Mouse (Mus musculus) heart, postnatal 4 days (tissue): Measurements from ENCODE around the gene Grap2. TPM values are rescaled to one million over a fixed set of nuclear protein-coding genes. Genes with fewer than 3 reads are reported as not detected.

Source experiments
- DNase-seq: peaks from one replicate; pipeline ENCODE4 v3.0.0; 2021
- total RNA-seq, 2 experiments: library from RNA; stranded (reverse); gene quantifications; 2 replicates each; pipeline ENCODE4 v1.2.3; 2021

Gene Grap2
- total RNA-seq, 2 experiments from 2014 or later, result 0.62 to 1.2 TPM

DNA sequence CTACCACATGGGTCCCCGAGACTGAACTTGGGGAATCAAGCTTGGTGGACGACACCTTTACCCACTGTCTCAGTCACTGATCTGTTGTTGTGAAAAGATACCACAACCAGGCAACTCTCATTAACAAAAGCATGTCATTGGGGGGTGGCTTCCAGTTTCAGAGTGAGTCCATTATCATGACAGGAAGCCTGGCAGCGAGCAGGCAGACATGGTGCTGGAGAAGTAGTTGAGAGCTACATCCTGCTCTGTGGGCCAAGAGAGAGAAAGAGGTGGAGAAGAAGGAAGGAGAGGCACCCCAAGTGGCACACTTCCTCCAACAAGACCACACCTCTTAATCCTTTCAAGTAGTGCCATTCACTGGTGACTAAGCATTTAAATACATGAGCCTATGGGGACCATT lies 67.5 kb downstream of the Grap2 start:
- DNase-seq, result no peak

GRCm38 (mm10) chr15:80641702-80642435 lies 69.5 kb downstream of the Grap2 start:
- no peak for DNase-seq

DNA sequence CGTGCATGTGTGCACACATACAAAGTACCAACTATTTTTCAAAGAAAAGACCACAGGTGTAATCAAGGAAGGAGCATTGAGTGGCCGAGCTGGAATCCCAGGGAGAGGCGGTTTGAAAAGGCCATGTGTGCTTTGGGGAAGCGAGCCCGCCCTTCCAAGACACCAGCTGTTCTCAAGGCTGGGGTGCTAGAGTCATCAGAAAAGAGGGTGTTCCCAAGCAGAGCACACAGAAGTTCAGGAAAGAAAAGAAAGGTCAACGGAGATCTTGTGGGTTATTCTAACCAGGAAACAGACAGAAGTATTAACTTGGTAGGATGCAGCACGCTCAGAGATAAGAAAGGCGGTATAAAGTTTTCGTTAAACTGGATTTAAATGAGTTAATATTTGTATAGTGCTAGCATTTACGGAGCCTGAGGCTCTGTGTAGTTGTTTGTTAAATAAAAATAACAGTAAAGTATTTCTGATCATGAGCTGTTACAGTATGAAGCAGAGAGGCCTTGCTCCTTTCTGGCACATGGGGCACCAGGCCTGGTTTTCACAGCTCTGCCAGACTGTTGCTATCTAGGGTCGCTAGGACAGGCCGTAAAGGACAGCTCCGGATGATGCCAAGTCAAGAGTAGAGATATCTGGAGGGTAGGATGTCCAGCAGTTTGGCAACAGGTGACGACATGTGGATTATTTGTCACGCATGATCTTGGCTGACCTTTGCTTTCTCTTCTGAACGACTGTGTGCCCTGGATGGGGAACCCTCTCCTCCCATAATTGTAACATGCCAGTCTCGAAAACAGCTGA lies 72.8 kb downstream of the Grap2 start:
- no peak for DNase-seq

DNA sequence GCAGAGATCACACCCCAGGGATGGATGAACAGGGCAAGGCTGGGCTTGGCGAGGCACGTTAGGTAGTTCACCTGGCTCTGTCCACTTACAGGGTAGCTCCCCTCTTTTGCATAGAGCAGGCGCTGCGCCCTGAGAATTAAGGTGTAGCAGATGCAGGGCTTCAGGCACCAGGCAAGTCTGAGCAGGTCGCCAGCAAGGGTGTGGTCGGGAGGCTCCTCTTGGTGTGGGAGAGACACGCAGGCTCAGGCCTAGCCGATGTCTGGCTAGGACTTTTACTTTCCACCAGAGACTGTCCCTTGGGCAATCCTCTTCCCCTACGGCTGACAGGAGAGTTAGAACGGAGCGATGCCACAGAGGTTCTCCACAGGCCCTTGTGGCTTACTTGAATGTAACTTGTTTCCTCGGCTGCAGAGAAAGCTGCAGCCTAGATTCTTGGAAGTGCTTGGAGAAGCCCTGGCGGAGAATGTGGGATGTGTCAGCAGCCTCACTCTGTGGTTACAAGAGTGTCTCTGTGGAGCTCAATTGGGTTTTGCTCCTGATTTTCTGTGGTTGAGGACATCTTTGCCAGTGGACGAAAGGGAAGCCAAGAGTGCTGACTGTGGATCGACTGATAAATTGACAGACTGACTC lies 76.7 kb downstream of the Grap2 start:
- DNase-seq, result no peak

- DNase-seq, result no peak
These were observed 78.0 kb downstream of the Grap2 start for GRCm38 (mm10) chr15:80650412-80650811.

GRCm38 (mm10) chr15:80653865-80654264 lies 81.5 kb downstream of the Grap2 start:
- DNase-seq, result no peak

- no peak for DNase-seq
These were observed 86.5 kb downstream of the Grap2 start for GRCm38 (mm10) chr15:80658815-80659471.

DNA sequence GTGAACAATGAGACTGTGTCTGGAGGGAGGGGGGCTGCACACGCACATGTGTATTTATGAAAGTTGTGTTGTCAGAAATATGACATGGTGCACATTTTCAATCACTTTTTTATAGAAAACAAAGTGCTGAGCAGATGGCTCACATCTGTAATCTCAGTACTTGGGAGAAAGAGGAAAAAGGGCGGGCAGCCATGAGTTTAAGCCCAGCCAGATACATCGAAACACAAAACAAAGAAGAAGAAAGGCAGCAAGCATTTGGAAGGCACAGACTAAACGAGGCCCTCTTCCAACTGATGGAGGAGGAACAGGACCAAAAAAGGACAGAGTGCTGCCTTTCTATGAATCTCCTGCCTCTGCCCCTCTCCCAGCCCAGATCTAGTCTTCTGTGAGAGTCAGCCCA lies 88.6 kb downstream of the Grap2 start:
- peak; percentile 23 for DNase-seq

- DNase-seq, result no peak
These were observed 92.0 kb downstream of the Grap2 start for GRCm38 (mm10) chr15:80664444-80664843.

DNA sequence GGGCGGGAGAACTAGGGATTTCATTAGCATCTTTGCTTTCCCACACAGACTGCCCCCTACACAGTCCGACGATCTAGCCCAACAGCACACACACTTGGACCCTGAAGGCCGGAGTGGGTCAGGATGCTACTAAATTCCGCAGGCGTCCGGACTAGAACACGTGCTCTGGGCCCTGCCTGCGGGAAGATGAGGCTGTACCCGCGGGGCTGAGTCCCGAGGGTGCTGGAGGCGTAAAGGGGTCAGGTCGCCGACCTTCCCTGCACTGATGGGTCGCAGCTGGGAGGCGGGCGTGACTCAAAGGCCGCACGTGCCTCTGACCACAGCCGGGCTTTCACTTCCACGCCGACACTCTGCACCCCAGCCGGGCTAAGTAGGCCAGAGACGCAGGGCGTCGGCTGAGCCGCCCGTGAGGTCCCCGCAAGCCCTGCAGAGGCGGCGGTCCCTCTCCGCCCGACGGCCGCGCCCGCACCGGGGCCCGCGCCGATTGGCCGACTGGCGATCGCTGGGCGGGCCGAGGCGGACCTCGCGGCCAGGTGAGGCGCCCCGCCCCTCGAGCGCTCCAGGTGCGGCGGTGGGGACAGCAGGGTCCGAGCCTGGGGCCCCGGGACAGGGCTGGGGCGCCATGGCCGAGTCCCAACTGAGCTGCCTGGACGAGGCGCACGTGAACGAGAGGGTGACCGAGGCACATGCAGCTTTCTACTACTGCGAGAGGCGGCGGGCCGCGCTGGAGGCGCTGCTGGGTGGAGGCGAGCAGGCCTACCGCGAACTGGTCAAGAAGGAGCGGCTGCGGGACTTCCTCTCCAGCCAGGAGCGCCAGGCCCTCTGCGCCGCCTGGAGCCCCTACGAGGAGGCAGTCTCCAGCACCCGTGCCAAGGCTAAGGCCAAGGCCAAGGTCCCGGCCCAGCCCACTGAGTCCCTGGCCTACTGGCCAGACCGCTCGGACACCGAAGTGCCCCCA lies 99.2 kb downstream of the Grap2 start, which contains the start of gene Fam83f:
Gene Fam83f, plus strand, starts transcription at position 553 of the 958 bp plus-strand sequence.
- DNase-seq, result peak; percentile 55

GRCm38 (mm10) chr15:80672810-80673209 lies 100.4 kb downstream of the Grap2 start:
- no peak for DNase-seq

DNA sequence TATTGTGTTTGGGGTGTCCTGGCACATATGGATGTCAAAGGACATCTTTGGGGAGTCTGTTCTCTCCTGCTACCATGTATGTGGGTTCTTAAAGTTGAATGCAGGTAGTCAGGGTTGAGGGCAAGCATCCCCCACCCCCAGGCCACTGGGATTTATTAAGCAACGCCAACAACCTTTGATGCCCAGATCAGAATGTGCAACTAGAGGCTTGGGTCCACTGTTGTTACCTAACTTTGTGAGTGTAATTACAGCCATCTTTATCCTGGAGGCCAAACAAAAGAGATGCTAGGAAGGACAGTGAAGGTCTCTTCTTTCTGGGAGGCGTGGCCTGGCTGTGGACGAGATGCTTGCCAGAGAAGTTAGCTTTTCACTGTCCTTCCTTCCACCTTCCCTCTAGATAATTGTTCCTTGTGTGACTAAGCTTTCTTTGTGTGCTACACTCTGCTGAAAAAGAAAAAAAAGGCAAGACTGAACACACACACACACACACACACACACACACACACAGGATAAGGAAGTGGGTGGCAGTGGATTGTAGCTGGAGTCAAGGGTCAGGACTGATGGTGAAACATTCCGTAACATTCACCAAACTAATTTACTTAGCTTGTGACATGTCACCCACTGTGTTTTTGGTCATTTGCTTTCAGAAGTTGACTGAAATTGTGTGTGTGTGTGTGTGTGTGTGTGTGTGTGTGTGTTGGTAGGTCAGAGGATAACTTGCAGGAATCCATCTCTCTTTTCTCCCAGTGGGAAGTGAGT lies 101.1 kb downstream of the Grap2 start:
- DNase-seq, result no peak

DNA sequence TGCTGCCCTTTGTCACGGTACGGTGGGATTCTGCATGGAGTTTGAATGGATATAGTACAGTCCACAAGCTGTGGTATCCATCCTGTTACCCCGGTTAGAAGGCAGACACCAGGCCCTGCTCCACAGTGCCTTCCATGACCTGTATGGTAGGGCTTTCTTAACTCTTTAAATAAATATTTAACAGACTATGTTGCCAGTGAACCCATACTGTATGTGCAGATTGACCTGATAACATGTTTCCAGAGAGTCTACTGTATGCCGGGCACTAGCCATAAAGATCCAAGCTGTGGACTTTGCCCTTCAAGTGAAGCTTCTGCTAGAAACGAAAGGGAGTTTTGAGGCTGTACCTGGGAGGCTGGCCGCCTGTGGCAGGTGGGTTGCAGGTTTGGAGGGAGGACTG lies 102.3 kb downstream of the Grap2 start:
- no peak for DNase-seq

DNA sequence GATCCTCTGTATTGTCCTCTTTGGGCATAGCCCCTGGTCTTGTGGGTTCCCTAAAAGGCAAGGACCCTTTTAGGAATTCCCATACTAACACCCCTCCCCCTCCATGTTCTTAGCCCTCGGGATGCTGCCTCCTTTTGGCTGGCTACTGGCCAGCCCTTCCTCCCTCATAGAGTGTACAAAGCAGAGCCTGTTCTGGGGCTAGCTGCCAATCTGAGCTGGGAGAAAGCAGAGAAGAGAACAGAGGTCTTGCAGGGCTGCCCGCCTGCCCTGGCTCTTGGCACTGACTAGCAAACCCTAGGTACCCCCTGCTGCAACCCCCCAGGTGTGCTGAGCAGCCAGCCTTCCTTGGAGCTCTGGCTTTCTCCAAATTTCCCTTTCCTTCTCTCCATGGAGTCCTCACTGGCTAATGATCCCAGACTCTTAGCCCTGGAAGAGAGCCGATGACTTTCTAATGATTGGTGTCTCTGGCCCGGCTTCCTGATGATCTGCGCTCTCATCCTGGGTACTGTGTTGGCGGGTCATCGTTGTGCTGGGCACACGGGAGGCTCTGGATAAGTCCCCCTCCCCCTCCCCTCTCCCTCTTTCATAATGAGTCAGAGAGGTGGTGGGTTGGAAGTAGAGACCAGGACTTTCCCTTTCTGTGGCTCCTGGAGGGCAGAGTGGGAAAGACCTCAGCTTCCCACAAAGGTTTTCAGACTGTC lies 107.3 kb downstream of the Grap2 start:
- DNase-seq, result peak; percentile 62

- peak; percentile 63 for DNase-seq
These were observed 108.1 kb downstream of the Grap2 start for GRCm38 (mm10) chr15:80680347-80681030.

DNA sequence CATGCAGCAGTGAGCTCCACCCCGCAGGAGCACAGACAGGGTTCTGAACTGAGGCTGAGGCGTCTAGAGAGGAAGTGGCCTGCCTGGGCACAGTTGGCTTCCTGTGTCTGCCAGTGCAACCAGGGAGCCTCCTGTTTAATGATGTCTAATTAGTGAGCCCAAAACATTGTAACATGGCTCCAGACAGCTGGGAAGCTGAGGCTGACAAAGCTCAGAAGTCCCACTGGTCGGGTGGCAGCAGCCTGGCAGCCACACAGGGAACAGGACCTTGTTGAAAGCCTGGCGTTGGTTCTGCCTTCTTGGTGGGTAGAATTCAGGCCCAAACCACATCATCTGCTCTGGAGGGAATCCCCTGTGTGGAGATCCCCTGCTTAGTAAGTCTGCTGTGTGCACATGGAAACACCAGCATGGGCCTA lies 109.1 kb downstream of the Grap2 start:
- DNase-seq, result no peak

DNA sequence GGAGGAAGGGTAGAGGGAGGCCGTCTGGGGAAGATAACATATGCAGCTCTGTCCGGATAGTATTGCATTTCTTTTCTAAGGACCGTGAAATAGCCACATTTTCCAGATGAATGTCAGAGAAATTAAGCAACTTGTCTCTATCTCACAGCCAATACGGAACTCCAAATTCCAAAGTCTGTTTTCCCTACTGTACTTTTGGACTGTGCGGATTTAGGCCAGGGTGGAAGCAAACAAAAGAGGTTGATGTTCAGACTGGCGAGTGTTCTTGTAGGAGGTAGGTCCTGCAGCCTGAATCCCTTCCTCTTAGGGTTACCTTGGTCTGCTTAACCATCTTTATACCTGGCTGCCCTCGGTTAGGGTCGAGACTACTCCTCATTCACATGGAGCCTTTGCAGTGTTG lies 109.9 kb downstream of the Grap2 start:
- DNase-seq, result no peak

DNA sequence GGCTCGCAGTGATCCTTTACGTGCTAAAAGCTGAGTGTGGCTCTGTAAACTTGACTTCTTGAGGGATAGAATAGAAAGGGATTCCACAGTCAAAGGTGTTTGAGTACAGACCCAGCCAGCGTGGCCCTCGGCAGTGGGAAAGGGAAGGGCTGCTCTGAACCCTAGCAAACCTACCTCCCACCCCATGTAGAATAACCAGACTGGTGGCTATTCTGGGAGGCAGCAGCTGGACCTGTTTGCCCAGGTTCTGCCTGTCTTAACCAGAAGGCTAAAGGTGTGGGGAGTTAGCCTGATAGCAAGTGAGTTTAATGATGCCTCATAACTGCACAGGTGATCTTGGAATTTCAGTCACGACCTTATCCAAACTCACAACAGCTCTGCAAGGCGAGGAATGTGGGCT lies 110.8 kb downstream of the Grap2 start:
- no peak for DNase-seq

GRCm38 (mm10) chr15:80683990-80684389 lies 111.6 kb downstream of the Grap2 start:
- no peak for DNase-seq
